Comparison of ENCODE assay signal across 8 mouse cellular contexts in genomic region chr17:28876821-28877220, GRCm38 (mm10). TPM values are rescaled to one million over a fixed set of nuclear protein-coding genes. Genes with fewer than 3 reads are reported as not detected.
A peak's percentile ranks its signal among the peaks of the same experiment; 100 is the strongest.
DNase-seq lines count a peak whose midpoint lies in the region; ATAC-seq and TF ChIP-seq lines count a peak whose summit lies in the region.

No protein-coding gene starts in this region.

- no peak overlapping the region for H3K4me3 ChIP-seq in kidney, adult 2 months (ENCODE audit: insufficient read depth, low read depth, low read length)
- H3K4me3 ChIP-seq in MEL (ENCODE audit: control insufficient read depth in 1 of 2, insufficient read depth in 1 of 2, low read depth in 2 of 2, low read length in 2 of 2): no peak overlapping the region
- no peak overlapping the region for H3K4me3 ChIP-seq in intestine, postnatal 0 days (ENCODE audit: low read depth, low read length)
- no peak overlapping the region for H3K4me3 ChIP-seq in midbrain, embryonic 14.5 days (replicated peaks; ENCODE audit: low read depth, low read length)

- no peaks in the 10 kb centered on the region for H3K36me3 ChIP-seq in kidney, adult 2 months (ENCODE audit: control insufficient read depth, insufficient read depth, low read length)
- H3K36me3 ChIP-seq in MEL (ENCODE audit: control insufficient read depth in 1 of 2, insufficient read depth in 2 of 2, low read length in 2 of 2): no peaks in the 10 kb centered on the region
- no peaks in the 10 kb centered on the region for H3K36me3 ChIP-seq in intestine, postnatal 0 days (ENCODE audit: control insufficient read depth, insufficient read depth)
- no peaks in the 10 kb centered on the region for H3K36me3 ChIP-seq in midbrain, embryonic 14.5 days (ENCODE audit: control insufficient read depth, insufficient read depth, low read length)

- ATAC-seq in intestine, postnatal 0 days: no peak
- ATAC-seq in midbrain, embryonic 14.5 days (ENCODE audit: low FRiP score, low TSS enrichment): no peak
- ATAC-seq in erythroblast, adult 5-6 weeks (replicated peaks; ENCODE audit: low FRiP score, poor library complexity, severe bottlenecking): no peak

- no peaks in the 10 kb centered on the region for H3K9me3 ChIP-seq in MEL (replicated peaks; ENCODE audit: insufficient read depth, low read length)
- H3K9me3 ChIP-seq in intestine, postnatal 0 days (ENCODE audit: control insufficient read depth): no peaks in the 10 kb centered on the region
- no peaks in the 10 kb centered on the region for H3K9me3 ChIP-seq in midbrain, embryonic 14.5 days (ENCODE audit: control insufficient read depth, low read length)

- no peak overlapping the region for H3K9ac ChIP-seq in MEL (ENCODE audit: control insufficient read depth, low read depth, low read length, poor library complexity, severe bottlenecking)
- H3K9ac ChIP-seq in intestine, postnatal 0 days (ENCODE audit: low read depth, low read length): no peak overlapping the region
- no peak overlapping the region for H3K9ac ChIP-seq in midbrain, embryonic 14.5 days (replicated peaks; ENCODE audit: low read length)

- peak; percentile 31; the same call in 1 of the 2 replicates for TF ChIP-seq CTCF in kidney, adult 2 months (conservative IDR thresholded peaks at IDR 0.05; ENCODE audit: insufficient read depth, insufficient read length, low read depth, low read length)
- TF ChIP-seq CTCF in MEL (IDR thresholded peaks at IDR 0.05 in 2 of 3, conservative IDR thresholded peaks at IDR 0.05 in 1 of 3; ENCODE audit: control insufficient read depth in 1 of 3, insufficient read depth in 1 of 3, low read depth in 2 of 3, low read length in 3 of 3, poor library complexity in 1 of 3, severe bottlenecking in 1 of 3): peak; percentile 63 to 75 (median 70)
- TF ChIP-seq CTCF in intestine, postnatal 0 days (IDR thresholded peaks at IDR 0.05; ENCODE audit: low read depth): peak; percentile 73

- no peak overlapping the region for H3K4me2 ChIP-seq in intestine, postnatal 0 days (replicated peaks; ENCODE audit: low read depth)
- no peak overlapping the region for H3K4me2 ChIP-seq in midbrain, embryonic 14.5 days (ENCODE audit: low read length)

- no peak for TF ChIP-seq EP300 in MEL (IDR thresholded peaks at IDR 0.05; ENCODE audit: low read depth in 1 of 2, low read length in 2 of 2)

- no peak overlapping the region for H3K27ac ChIP-seq in kidney, adult 2 months (ENCODE audit: insufficient read depth, low read depth, low read length)
- H3K27ac ChIP-seq in MEL (ENCODE audit: control insufficient read depth, low read depth, low read length): no peak overlapping the region
- no peak overlapping the region for H3K27ac ChIP-seq in intestine, postnatal 0 days (ENCODE audit: low read depth, low read length)
- H3K27ac ChIP-seq in midbrain, embryonic 14.5 days (replicated peaks; ENCODE audit: low read depth, low read length): no peak overlapping the region

- peak; percentile 26 for TF ChIP-seq RAD21 in MEL (IDR thresholded peaks at IDR 0.05; ENCODE audit: low read depth, low read length)

- WGBS in kidney, adult 2 months: 36% methylated on average over 19 of the region's 19 CpGs
- WGBS in intestine, postnatal 0 days: 28% methylated on average over 19 of the region's 19 CpGs
- 12% methylated on average over 19 of the region's 19 CpGs for WGBS in midbrain, embryonic 14.5 days

- DNase-seq in kidney, adult 2 months: no peak
- DNase-seq in kidney, adult 9 months: no peak
- DNase-seq in MEL (ENCODE audit: low read depth, low spot score): peak; percentile 38
- peak; percentile 60 for DNase-seq in embryo, embryonic 9.5 days (ENCODE audit: extremely low spot score)
- DNase-seq in midbrain, embryonic 14.5 days: peak; percentile 59
- no peak for DNase-seq in T-cell, adult 2 months (ENCODE audit: low spot score)

- no peaks in the 10 kb centered on the region for H3K79me2 ChIP-seq in MEL (ENCODE audit: control insufficient read depth, insufficient read depth, low read length, poor library complexity)

- H3K27me3 ChIP-seq in kidney, adult 2 months (replicated peaks; ENCODE audit: control insufficient read depth, insufficient read depth, low read length): no peaks in the 10 kb centered on the region
- no peaks in the 10 kb centered on the region; a peak in 2 of 4 replicates for H3K27me3 ChIP-seq in MEL (ENCODE audit: control insufficient read depth in 1 of 2, insufficient read depth in 2 of 2, low read length in 2 of 2)
- H3K27me3 ChIP-seq in intestine, postnatal 0 days (replicated peaks; ENCODE audit: control insufficient read depth, insufficient read depth, low read length): no peaks in the 10 kb centered on the region
- H3K27me3 ChIP-seq in midbrain, embryonic 14.5 days (ENCODE audit: control insufficient read depth, insufficient read depth, low read length): no peaks in the 10 kb centered on the region

- peaks cover 8% of the 10 kb centered on the region for H3K4me1 ChIP-seq in kidney, adult 2 months (ENCODE audit: control insufficient read depth, insufficient read depth, low read length)
- 0 out of 4 replicates have a peak, but pooled peaks cover 0 to 3% of the 10 kb centered on the region in 2 experiments for H3K4me1 ChIP-seq in MEL (ENCODE audit: control insufficient read depth in 1 of 2, insufficient read depth in 2 of 2, low read length in 2 of 2)
- no peaks in the 10 kb centered on the region; the same call in 1 of the 2 replicates for H3K4me1 ChIP-seq in intestine, postnatal 0 days (replicated peaks; ENCODE audit: control insufficient read depth, insufficient read depth, low read length)
- H3K4me1 ChIP-seq in midbrain, embryonic 14.5 days (ENCODE audit: control insufficient read depth, insufficient read depth, low read length): no peaks in the 10 kb centered on the region

- no peak for TF ChIP-seq POLR2A in kidney, adult 2 months (IDR thresholded peaks at IDR 0.05; ENCODE audit: low read depth, low read length)
- TF ChIP-seq POLR2A in MEL (IDR thresholded peaks at IDR 0.05; ENCODE audit: control insufficient read depth in 1 of 2, insufficient read depth in 1 of 2, low read depth in 1 of 2, low read length in 2 of 2, poor library complexity in 1 of 2): no peak

TF ChIP-seq in MEL, 35 proteins besides CTCF, POLR2A, EP300 and RAD21:
- TF ChIP-seq SMC3 (IDR thresholded peaks at IDR 0.05; ENCODE audit: low read depth, low read length) (peak; percentile 48), USF2 (IDR thresholded peaks at IDR 0.05; ENCODE audit: borderline replicate concordance in 1 of 2, insufficient read depth in 1 of 2, low read depth in 1 of 2, low read length in 2 of 2) (no peak), HCFC1 (IDR thresholded peaks at IDR 0.05; ENCODE audit: low read depth, low read length) (no peak), ZC3H11A (IDR thresholded peaks at IDR 0.05; ENCODE audit: low read depth, low read length) (no peak), MAX (IDR thresholded peaks at IDR 0.05; ENCODE audit: low read length) (no peak), CHD2 (IDR thresholded peaks at IDR 0.05; ENCODE audit: low read length) (no peak), NRF1 (IDR thresholded peaks at IDR 0.05; ENCODE audit: insufficient read depth, low read depth, low read length, poor library complexity, severe bottlenecking) (no peak)

RNA-seq across cellular contexts. Expression of gene Pnpla1, which starts 18.6 kb away (rescaled TPM):
- 0.04 TPM in 1 of 2 replicates, not detected in the other for polyA plus RNA-seq in kidney, adult 2 months (2012; rRNA removed)
- total RNA-seq in MEL (2012; rRNA removed): 0.08 TPM in 1 of 2 replicates, not detected in the other
- under 1 TPM in 1 of 2 experiments, not detected in 1; 0.38 TPM for polyA plus RNA-seq in MEL (2012; ENCODE audit: insufficient read depth in 1 of 2, insufficient read length in 2 of 2, low read depth in 1 of 2, low replicate concordance in 2 of 2, missing spikeins in 1 of 2)
- polyA plus RNA-seq in intestine, postnatal 0 days (2015; fragmentation: Nextera tagmentation; extraction: Ambion mirVana): 0.12 and 0.20 TPM in 2 replicates
- polyA plus RNA-seq in midbrain, embryonic 14.5 days (2014; fragmentation: Nextera tagmentation; extraction: Ambion mirVana): 0.04 TPM in 1 of 2 replicates, not detected in the other
- 0.19 TPM in 1 of 2 replicates, not detected in the other for total RNA-seq in erythroblast, adult 5-6 weeks (2015; ENCODE audit: low replicate concordance)
- total RNA-seq in erythroblast, adult 5-6 weeks (2017; ENCODE audit: low replicate concordance): 0.68 TPM in 1 of 2 replicates, not detected in the other

RNA-seq across cellular contexts. Expression of gene 4930539E08Rik, which starts 38.3 kb away (rescaled TPM):
- polyA plus RNA-seq in kidney, adult 2 months (2012; rRNA removed): 0.34 and 0.57 TPM in 2 replicates
- 0.04 TPM in 1 of 2 replicates, not detected in the other for total RNA-seq in MEL (2012; rRNA removed)
- under 1 TPM in 1 of 2 experiments, not detected in 1; 0.01 TPM for polyA plus RNA-seq in MEL (2012; ENCODE audit: insufficient read depth in 1 of 2, insufficient read length in 2 of 2, low read depth in 1 of 2, low replicate concordance in 2 of 2, missing spikeins in 1 of 2)
- polyA plus RNA-seq in intestine, postnatal 0 days (2015; fragmentation: Nextera tagmentation; extraction: Ambion mirVana): 2.9 and 3.5 TPM in 2 replicates
- polyA plus RNA-seq in midbrain, embryonic 14.5 days (2014; fragmentation: Nextera tagmentation; extraction: Ambion mirVana): 1.0 and 1.2 TPM in 2 replicates
- total RNA-seq in erythroblast, adult 5-6 weeks (2015; ENCODE audit: low replicate concordance): not detected in 2 replicates
- 0.17 TPM in 1 of 2 replicates, not detected in the other for total RNA-seq in erythroblast, adult 5-6 weeks (2017; ENCODE audit: low replicate concordance)

Comparison
In these comparisons a context has a peak if more than half of its experiments do, and no peak if none do; other contexts are left out.
1. DNase-seq: peak in MEL (single experiment), embryo, embryonic 9.5 days (single experiment) and midbrain, embryonic 14.5 days (single experiment); none in kidney, adult 2 months (single experiment), kidney, adult 9 months (single experiment) and T-cell, adult 2 months (single experiment).
2. Peak in every context shown above with its lines, with median percentiles within 50 percentile points of each other: CTCF ChIP-seq.